Mouse (Mus musculus): ENCODE data around the gene Lgalsl. TPM values are rescaled to one million over a fixed set of nuclear protein-coding genes. Genes with fewer than 3 reads are reported as not detected.

The Lgalsl gene
- polyA plus RNA-seq, 1 experiment from 2014 or later, result 19.7 TPM

GRCm38 (mm10) chr11:20812153-20812887 lies 18.5 kb downstream of the Lgalsl start:
- 73% methylated on average over 5 of the region's 5 CpGs for WGBS
- no peaks in the 10 kb centered on the region for H3K36me3 ChIP-seq (ENCODE audit: control insufficient read depth, insufficient read depth, low read length)
- H3K9ac ChIP-seq (ENCODE audit: low read depth, low read length), result no peak overlapping the region
- DNase-seq (ENCODE audit: low spot score), result no peak
- no peak overlapping the region for H3K27ac ChIP-seq (ENCODE audit: low read depth, low read length)
- no peak overlapping the region for H3K4me3 ChIP-seq (ENCODE audit: low read depth, low read length)
- H3K9me3 ChIP-seq (ENCODE audit: control insufficient read depth, low read length), result no peaks in the 10 kb centered on the region
- no peaks in the 10 kb centered on the region for H3K27me3 ChIP-seq (ENCODE audit: control insufficient read depth, insufficient read depth, low read length)
- ATAC-seq (ENCODE audit: low FRiP score), result no peak
- H3K4me2 ChIP-seq (replicated peaks; ENCODE audit: low read depth, low read length), result no peak overlapping the region
- no peaks in the 10 kb centered on the region for H3K4me1 ChIP-seq (replicated peaks; ENCODE audit: control insufficient read depth, insufficient read depth, low read length)

GRCm38 (mm10) chr11:20806659-20807058 lies 24.2 kb downstream of the Lgalsl start:
- no peak overlapping the region for H3K4me2 ChIP-seq (replicated peaks; ENCODE audit: low read depth, low read length)
- 83% methylated on average over 5 of the region's 5 CpGs for WGBS
- no peak overlapping the region for H3K9ac ChIP-seq (ENCODE audit: low read depth, low read length)
- DNase-seq (ENCODE audit: low spot score) (no peak), ATAC-seq (ENCODE audit: low FRiP score) (no peak)
- no peaks in the 10 kb centered on the region for H3K27me3 ChIP-seq (ENCODE audit: control insufficient read depth, insufficient read depth, low read length)
- H3K9me3 ChIP-seq (ENCODE audit: control insufficient read depth, low read length), result no peaks in the 10 kb centered on the region
- H3K27ac ChIP-seq (ENCODE audit: low read depth, low read length), result no peak overlapping the region
- no peaks in the 10 kb centered on the region for H3K4me1 ChIP-seq (replicated peaks; ENCODE audit: control insufficient read depth, insufficient read depth, low read length)
- H3K36me3 ChIP-seq (ENCODE audit: control insufficient read depth, insufficient read depth, low read length), result no peaks in the 10 kb centered on the region
- no peak overlapping the region for H3K4me3 ChIP-seq (ENCODE audit: low read depth, low read length)

- no peak overlapping the region for H3K4me2 ChIP-seq (replicated peaks; ENCODE audit: low read depth, low read length)
- H3K36me3 ChIP-seq (ENCODE audit: control insufficient read depth, insufficient read depth, low read length), result no peaks in the 10 kb centered on the region
- no peaks in the 10 kb centered on the region for H3K27me3 ChIP-seq (ENCODE audit: control insufficient read depth, insufficient read depth, low read length)
- no peak overlapping the region for H3K4me3 ChIP-seq (ENCODE audit: low read depth, low read length)
- no peak overlapping the region for H3K27ac ChIP-seq (ENCODE audit: low read depth, low read length)
- H3K9ac ChIP-seq (ENCODE audit: low read depth, low read length), result no peak overlapping the region
- WGBS, result 66% methylated on average over 4 of the region's 4 CpGs
- no peaks in the 10 kb centered on the region for H3K4me1 ChIP-seq (replicated peaks; ENCODE audit: control insufficient read depth, insufficient read depth, low read length)
- ATAC-seq (ENCODE audit: low FRiP score) (no peak), DNase-seq (ENCODE audit: low spot score) (no peak)
- no peaks in the 10 kb centered on the region for H3K9me3 ChIP-seq (ENCODE audit: control insufficient read depth, low read length)
Observed at GRCm38 (mm10) chr11:20805604-20806249, 25.1 kb downstream of the Lgalsl start.

GRCm38 (mm10) chr11:20804416-20804815 lies 26.4 kb downstream of the Lgalsl start:
- Histone ChIP-seq H3K36me3 (ENCODE audit: control insufficient read depth, insufficient read depth, low read length) (no peaks in the 10 kb centered on the region), H3K9ac (ENCODE audit: low read depth, low read length) (no peak overlapping the region), H3K27ac (ENCODE audit: low read depth, low read length) (no peak overlapping the region), H3K4me2 (replicated peaks; ENCODE audit: low read depth, low read length) (no peak overlapping the region), H3K4me3 (ENCODE audit: low read depth, low read length) (no peak overlapping the region), H3K9me3 (ENCODE audit: control insufficient read depth, low read length) (no peaks in the 10 kb centered on the region), H3K27me3 (ENCODE audit: control insufficient read depth, insufficient read depth, low read length) (no peaks in the 10 kb centered on the region), H3K4me1 (replicated peaks; ENCODE audit: control insufficient read depth, insufficient read depth, low read length) (no peaks in the 10 kb centered on the region)
- 91% methylated on average over 4 of the region's 4 CpGs for WGBS
- DNase-seq (ENCODE audit: low spot score) (no peak), ATAC-seq (ENCODE audit: low FRiP score) (no peak)

GRCm38 (mm10) chr11:20800277-20801092 lies 30.4 kb downstream of the Lgalsl start:
- no peaks in the 10 kb centered on the region for H3K9me3 ChIP-seq (ENCODE audit: control insufficient read depth, low read length)
- ATAC-seq (ENCODE audit: low FRiP score) (no peak), DNase-seq (ENCODE audit: low spot score) (peak; percentile 25)
- H3K27me3 ChIP-seq (ENCODE audit: control insufficient read depth, insufficient read depth, low read length), result no peaks in the 10 kb centered on the region
- H3K4me2 ChIP-seq (replicated peaks; ENCODE audit: low read depth, low read length), result no peak overlapping the region
- no peak overlapping the region for H3K4me3 ChIP-seq (ENCODE audit: low read depth, low read length)
- 29% methylated on average over 14 of the region's 14 CpGs for WGBS
- H3K9ac ChIP-seq (ENCODE audit: low read depth, low read length), result no peak overlapping the region
- no peak overlapping the region for H3K27ac ChIP-seq (ENCODE audit: low read depth, low read length)
- H3K36me3 ChIP-seq (ENCODE audit: control insufficient read depth, insufficient read depth, low read length), result no peaks in the 10 kb centered on the region
- no peaks in the 10 kb centered on the region for H3K4me1 ChIP-seq (replicated peaks; ENCODE audit: control insufficient read depth, insufficient read depth, low read length)

- no peak overlapping the region for H3K4me3 ChIP-seq (ENCODE audit: low read depth, low read length)
- no peak overlapping the region for H3K4me2 ChIP-seq (replicated peaks; ENCODE audit: low read depth, low read length)
- WGBS, result 92% methylated on average over 6 of the region's 6 CpGs
- no peaks in the 10 kb centered on the region for H3K9me3 ChIP-seq (ENCODE audit: control insufficient read depth, low read length)
- ATAC-seq (ENCODE audit: low FRiP score) (no peak), DNase-seq (ENCODE audit: low spot score) (no peak)
- no peak overlapping the region for H3K27ac ChIP-seq (ENCODE audit: low read depth, low read length)
- no peak overlapping the region for H3K9ac ChIP-seq (ENCODE audit: low read depth, low read length)
- H3K27me3 ChIP-seq (ENCODE audit: control insufficient read depth, insufficient read depth, low read length), result no peaks in the 10 kb centered on the region
- no peaks in the 10 kb centered on the region for H3K36me3 ChIP-seq (ENCODE audit: control insufficient read depth, insufficient read depth, low read length)
- H3K4me1 ChIP-seq (replicated peaks; ENCODE audit: control insufficient read depth, insufficient read depth, low read length), result no peaks in the 10 kb centered on the region
Observed at GRCm38 (mm10) chr11:20797841-20798240, 33.0 kb downstream of the Lgalsl start.

GRCm38 (mm10) chr11:20795466-20795865 lies 35.4 kb downstream of the Lgalsl start:
- Histone ChIP-seq H3K27me3 (ENCODE audit: control insufficient read depth, insufficient read depth, low read length) (no peaks in the 10 kb centered on the region), H3K36me3 (ENCODE audit: control insufficient read depth, insufficient read depth, low read length) (no peaks in the 10 kb centered on the region), H3K4me2 (replicated peaks; ENCODE audit: low read depth, low read length) (no peak overlapping the region), H3K4me1 (replicated peaks; ENCODE audit: control insufficient read depth, insufficient read depth, low read length) (no peaks in the 10 kb centered on the region), H3K9ac (ENCODE audit: low read depth, low read length) (no peak overlapping the region), H3K4me3 (ENCODE audit: low read depth, low read length) (no peak overlapping the region), H3K27ac (ENCODE audit: low read depth, low read length) (no peak overlapping the region), H3K9me3 (ENCODE audit: control insufficient read depth, low read length) (no peaks in the 10 kb centered on the region)
- ATAC-seq (ENCODE audit: low FRiP score) (no peak), DNase-seq (ENCODE audit: low spot score) (no peak)
- WGBS, result 73% methylated on average over 2 of the region's 2 CpGs

- Histone ChIP-seq H3K27me3 (ENCODE audit: control insufficient read depth, insufficient read depth, low read length) (no peaks in the 10 kb centered on the region), H3K9ac (ENCODE audit: low read depth, low read length) (no peak overlapping the region), H3K9me3 (ENCODE audit: control insufficient read depth, low read length) (no peaks in the 10 kb centered on the region), H3K4me1 (replicated peaks; ENCODE audit: control insufficient read depth, insufficient read depth, low read length) (no peaks in the 10 kb centered on the region), H3K4me2 (replicated peaks; ENCODE audit: low read depth, low read length) (no peak overlapping the region), H3K4me3 (ENCODE audit: low read depth, low read length) (no peak overlapping the region), H3K36me3 (ENCODE audit: control insufficient read depth, insufficient read depth, low read length) (no peaks in the 10 kb centered on the region), H3K27ac (ENCODE audit: low read depth, low read length) (no peak overlapping the region)
- DNase-seq (ENCODE audit: low spot score) (no peak), ATAC-seq (ENCODE audit: low FRiP score) (peak; percentile 71)
- 53% methylated on average over 11 of the region's 11 CpGs for WGBS
Observed at GRCm38 (mm10) chr11:20794913-20795254, 36.0 kb downstream of the Lgalsl start.
